Mouse (Mus musculus): ENCODE measurements around the gene Fam102a. TPM values are rescaled to one million over a fixed set of nuclear protein-coding genes. Genes with fewer than 3 reads are reported as not detected.

The Fam102a gene
- total and polyA plus RNA-seq, 2 experiments from 2014 or later: 7.2 to 24.4 TPM

- H3K4me3 ChIP-seq (ENCODE audit: low read depth, low read length): no peak overlapping the region
- no peak overlapping the region for H3K9ac ChIP-seq (replicated peaks; ENCODE audit: low read length, poor library complexity, severe bottlenecking)
- WGBS: 80% methylated on average over 8 of the region's 8 CpGs
- DNase-seq (ENCODE audit: low spot score): no peak
- H3K27ac ChIP-seq (ENCODE audit: low read depth, low read length): no peak overlapping the region
- H3K36me3 ChIP-seq (ENCODE audit: insufficient read depth, low read length): no peaks in the 10 kb centered on the region
- no peaks in the 10 kb centered on the region for H3K9me3 ChIP-seq (ENCODE audit: low read length)
- no peak overlapping the region for H3K4me2 ChIP-seq (ENCODE audit: low read depth, low read length, poor library complexity, severe bottlenecking)
- no peak for ATAC-seq (ENCODE audit: low FRiP score)
- no peaks in the 10 kb centered on the region for H3K4me1 ChIP-seq (ENCODE audit: insufficient read depth, low read length)
- no peaks in the 10 kb centered on the region for H3K27me3 ChIP-seq (ENCODE audit: insufficient read depth, low read length)
- TF ChIP-seq CTCF (IDR thresholded peaks at IDR 0.05): no peak
Measured at GRCm38 (mm10) chr2:32520034-32520990, 14.8 kb upstream of the Fam102a start.

GRCm38 (mm10) chr2:32524536-32525031 lies 10.5 kb upstream of the Fam102a start:
- Histone ChIP-seq H3K27me3 (ENCODE audit: insufficient read depth, low read length) (no peaks in the 10 kb centered on the region), H3K9me3 (ENCODE audit: low read length) (no peaks in the 10 kb centered on the region), H3K9ac (replicated peaks; ENCODE audit: low read length, poor library complexity, severe bottlenecking) (no peak overlapping the region), H3K4me3 (ENCODE audit: low read depth, low read length) (no peak overlapping the region), H3K4me1 (ENCODE audit: insufficient read depth, low read length) (no peaks in the 10 kb centered on the region), H3K4me2 (ENCODE audit: low read depth, low read length, poor library complexity, severe bottlenecking) (no peak overlapping the region), H3K27ac (ENCODE audit: low read depth, low read length) (no peak overlapping the region), H3K36me3 (ENCODE audit: insufficient read depth, low read length) (no peaks in the 10 kb centered on the region)
- no peak for TF ChIP-seq CTCF (IDR thresholded peaks at IDR 0.05)
- WGBS: 92% methylated on average over 13 of the region's 13 CpGs
- ATAC-seq (ENCODE audit: low FRiP score) (no peak), DNase-seq (ENCODE audit: low spot score) (no peak)

GRCm38 (mm10) chr2:32525816-32526215 lies 9.3 kb upstream of the Fam102a start:
- no peak for TF ChIP-seq CTCF (IDR thresholded peaks at IDR 0.05)
- no peak for ATAC-seq (ENCODE audit: low FRiP score)
- H3K36me3 ChIP-seq (ENCODE audit: insufficient read depth, low read length): no peaks in the 10 kb centered on the region
- no peak overlapping the region for H3K4me2 ChIP-seq (ENCODE audit: low read depth, low read length, poor library complexity, severe bottlenecking)
- no peaks in the 10 kb centered on the region for H3K4me1 ChIP-seq (ENCODE audit: insufficient read depth, low read length)
- H3K9ac ChIP-seq (replicated peaks; ENCODE audit: low read length, poor library complexity, severe bottlenecking): no peak overlapping the region
- DNase-seq (ENCODE audit: low spot score): no peak
- H3K4me3 ChIP-seq (ENCODE audit: low read depth, low read length): no peak overlapping the region
- no peak overlapping the region for H3K27ac ChIP-seq (ENCODE audit: low read depth, low read length)
- WGBS: 90% methylated on average over 12 of the region's 12 CpGs
- H3K27me3 ChIP-seq (ENCODE audit: insufficient read depth, low read length): no peaks in the 10 kb centered on the region
- no peaks in the 10 kb centered on the region for H3K9me3 ChIP-seq (ENCODE audit: low read length)

GRCm38 (mm10) chr2:32527468-32527966 lies 7.6 kb upstream of the Fam102a start:
- no peaks in the 10 kb centered on the region for H3K36me3 ChIP-seq (ENCODE audit: insufficient read depth, low read length)
- WGBS: 48% methylated on average over 14 of the region's 14 CpGs
- H3K4me3 ChIP-seq (ENCODE audit: low read depth, low read length): no peak overlapping the region
- no peak overlapping the region for H3K9ac ChIP-seq (replicated peaks; ENCODE audit: low read length, poor library complexity, severe bottlenecking)
- no peaks in the 10 kb centered on the region for H3K27me3 ChIP-seq (ENCODE audit: insufficient read depth, low read length)
- no peaks in the 10 kb centered on the region for H3K4me1 ChIP-seq (ENCODE audit: insufficient read depth, low read length)
- no peak for TF ChIP-seq CTCF (IDR thresholded peaks at IDR 0.05)
- H3K27ac ChIP-seq (ENCODE audit: low read depth, low read length): no peak overlapping the region
- no peak for ATAC-seq (ENCODE audit: low FRiP score)
- no peak overlapping the region for H3K4me2 ChIP-seq (ENCODE audit: low read depth, low read length, poor library complexity, severe bottlenecking)
- DNase-seq (ENCODE audit: low spot score): no peak
- H3K9me3 ChIP-seq (ENCODE audit: low read length): no peaks in the 10 kb centered on the region

- 81% methylated on average over 1 of the region's 1 CpGs for WGBS
- Histone ChIP-seq H3K36me3 (ENCODE audit: insufficient read depth, low read length) (no peaks in the 10 kb centered on the region), H3K9ac (replicated peaks; ENCODE audit: low read length, poor library complexity, severe bottlenecking) (no peak overlapping the region), H3K9me3 (ENCODE audit: low read length) (no peaks in the 10 kb centered on the region), H3K4me2 (ENCODE audit: low read depth, low read length, poor library complexity, severe bottlenecking) (no peak overlapping the region), H3K4me1 (ENCODE audit: insufficient read depth, low read length) (no peaks in the 10 kb centered on the region), H3K27ac (ENCODE audit: low read depth, low read length) (no peak overlapping the region), H3K27me3 (ENCODE audit: insufficient read depth, low read length) (no peaks in the 10 kb centered on the region), H3K4me3 (ENCODE audit: low read depth, low read length) (no peak overlapping the region)
- TF ChIP-seq CTCF (IDR thresholded peaks at IDR 0.05): no peak
- ATAC-seq (ENCODE audit: low FRiP score) (no peak), DNase-seq (ENCODE audit: low spot score) (no peak)
Measured at GRCm38 (mm10) chr2:32528326-32528725, 6.8 kb upstream of the Fam102a start.

- TF ChIP-seq CTCF (IDR thresholded peaks at IDR 0.05): no peak
- no peaks in the 10 kb centered on the region for H3K27me3 ChIP-seq (ENCODE audit: insufficient read depth, low read length)
- no peak overlapping the region for H3K4me3 ChIP-seq (ENCODE audit: low read depth, low read length)
- no peak overlapping the region for H3K27ac ChIP-seq (ENCODE audit: low read depth, low read length)
- no peaks in the 10 kb centered on the region for H3K9me3 ChIP-seq (ENCODE audit: low read length)
- WGBS: 80% methylated on average over 2 of the region's 2 CpGs
- H3K36me3 ChIP-seq (ENCODE audit: insufficient read depth, low read length): no peaks in the 10 kb centered on the region
- no peak for DNase-seq (ENCODE audit: low spot score)
- H3K4me1 ChIP-seq (ENCODE audit: insufficient read depth, low read length): no peaks in the 10 kb centered on the region
- no peak overlapping the region for H3K4me2 ChIP-seq (ENCODE audit: low read depth, low read length, poor library complexity, severe bottlenecking)
- no peak overlapping the region for H3K9ac ChIP-seq (replicated peaks; ENCODE audit: low read length, poor library complexity, severe bottlenecking)
- no peak for ATAC-seq (ENCODE audit: low FRiP score)
Measured at GRCm38 (mm10) chr2:32530479-32530878, 4.7 kb upstream of the Fam102a start.
